Mouse (Mus musculus): ENCODE results near the gene Gjb1. TPM values are rescaled to one million over a fixed set of nuclear protein-coding genes. Genes with fewer than 3 reads are reported as not detected.

Gene Gjb1
- not detected for polyA plus RNA-seq (2012; fragmentation: generic; extraction: Trizol)

DNA sequence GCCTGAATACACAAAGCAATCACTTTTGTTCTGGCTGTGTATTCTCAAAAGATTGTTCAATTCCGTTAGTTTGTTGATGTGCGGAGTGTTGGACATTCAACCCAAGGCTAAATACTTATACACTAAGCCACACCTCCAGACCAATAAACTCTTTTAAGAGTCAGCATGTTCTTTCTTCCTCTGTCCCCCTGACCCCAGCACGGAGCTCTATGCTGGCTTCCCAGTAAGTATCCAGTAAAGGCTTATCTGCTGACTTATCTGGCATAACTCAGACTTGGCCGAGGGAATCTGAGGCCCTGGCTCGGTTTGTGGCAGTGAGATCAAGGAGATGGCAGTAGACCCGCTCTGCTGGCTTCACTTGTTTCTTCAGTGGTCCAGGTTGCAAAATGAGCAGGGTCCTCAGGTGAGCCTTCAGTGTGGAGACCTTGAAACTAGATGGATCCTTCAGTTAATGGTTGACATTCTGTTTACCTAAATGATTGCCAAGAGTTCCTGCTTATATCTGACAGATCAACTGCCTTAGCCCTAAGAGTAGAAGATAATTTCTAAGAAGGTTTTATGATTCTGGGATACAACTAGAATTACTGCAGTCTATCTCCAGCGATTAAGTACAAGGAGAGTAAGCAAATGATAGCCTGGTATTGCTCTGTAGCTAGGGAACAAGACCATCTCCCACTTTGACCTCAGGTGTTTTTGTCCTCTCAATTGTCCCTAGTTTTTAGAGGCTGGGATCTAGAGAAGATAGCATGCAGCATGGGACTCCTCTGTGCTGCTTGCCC is at the start of gene Gjb1:
Gjb1 (plus strand) TSS at position 189 of the 779 bp plus-strand sequence.
- Histone ChIP-seq H3K4me3 (no peak within 1 kb of the TSS), H3K36me3 (ENCODE audit: control insufficient read depth, insufficient read depth) (no peaks in the 10 kb centered on the region), H3K79me2 (ENCODE audit: control insufficient read depth, insufficient read depth) (no peaks in the 10 kb centered on the region), H3K4me2 (ENCODE audit: low read depth) (no peak within 1 kb of the TSS), H3ac (ENCODE audit: control insufficient read depth, insufficient read length) (no peak within 1 kb of the TSS), H3K27me3 (ENCODE audit: control insufficient read depth, insufficient read depth, insufficient read length) (no peaks in the 10 kb centered on the region)
- TF ChIP-seq SRF (IDR thresholded peaks at IDR 0.05; ENCODE audit: control insufficient read depth, insufficient read length, low read depth): no peak
- no peak for TF ChIP-seq E2F4 (IDR thresholded peaks at IDR 0.05; ENCODE audit: insufficient read depth)
- TF ChIP-seq MAX (IDR thresholded peaks at IDR 0.05; ENCODE audit: low read depth): no peak
- TF ChIP-seq POLR2AphosphoS2 (IDR thresholded peaks at IDR 0.05; ENCODE audit: insufficient read length, low read depth): no peak
- TF ChIP-seq POLR2A (IDR thresholded peaks at IDR 0.05; ENCODE audit: insufficient read length, low read depth): no peak
- TF ChIP-seq REST (IDR thresholded peaks at IDR 0.05; ENCODE audit: insufficient read depth, insufficient read length): no peak
- no peak for TF ChIP-seq TCF12 (IDR thresholded peaks at IDR 0.05; ENCODE audit: insufficient read depth, poor library complexity, severe bottlenecking)
- TF ChIP-seq MYOD1 (IDR thresholded peaks at IDR 0.05; ENCODE audit: control insufficient read depth in 1 of 3, insufficient read length in 2 of 3, low read depth in 2 of 3): no peak

DNA sequence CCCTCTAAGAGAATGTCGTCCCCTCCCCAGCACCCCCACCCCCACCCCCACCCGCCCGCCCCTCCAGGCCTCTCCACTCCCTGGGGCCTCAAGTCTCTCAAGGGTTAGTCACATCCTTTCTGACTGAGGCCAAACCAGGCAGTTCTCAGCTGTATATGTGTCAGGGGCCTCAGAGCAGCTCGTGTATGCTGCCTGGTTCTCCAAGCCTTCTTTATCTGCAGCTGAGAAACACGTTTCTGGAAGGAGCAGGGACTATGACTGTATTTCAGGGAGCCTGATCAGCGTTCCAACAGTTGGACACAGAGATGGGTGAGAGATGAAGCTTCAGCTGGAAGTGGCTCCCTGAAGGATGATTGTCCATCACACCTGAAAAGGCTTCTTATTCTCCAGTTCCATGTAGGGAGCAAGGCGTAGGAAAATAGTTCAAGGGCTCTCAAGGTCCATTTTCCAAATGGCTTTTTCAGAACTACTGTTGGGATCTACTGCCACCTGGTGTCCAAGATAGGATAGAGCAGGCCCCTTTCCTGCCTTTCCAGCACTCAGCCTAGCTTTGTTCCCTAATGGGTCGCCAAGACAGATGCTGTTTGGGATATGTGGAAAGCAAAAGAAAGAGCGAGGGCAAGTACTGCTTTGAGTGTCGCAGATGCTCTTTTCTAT is 46.7 kb upstream of the Gjb1 start:
- H3K79me2 ChIP-seq (ENCODE audit: control insufficient read depth, insufficient read depth): no peaks in the 10 kb centered on the region
- TF ChIP-seq TCF12 (IDR thresholded peaks at IDR 0.05; ENCODE audit: insufficient read depth, poor library complexity, severe bottlenecking) (no peak), MYOD1 (IDR thresholded peaks at IDR 0.05; ENCODE audit: control insufficient read depth in 1 of 3, insufficient read length in 2 of 3, low read depth in 2 of 3) (no peak), E2F4 (IDR thresholded peaks at IDR 0.05; ENCODE audit: insufficient read depth) (no peak), REST (IDR thresholded peaks at IDR 0.05; ENCODE audit: insufficient read depth, insufficient read length) (no peak), TCF3 (IDR thresholded peaks at IDR 0.05; ENCODE audit: insufficient read length, low read depth) (no peak), POLR2AphosphoS2 (IDR thresholded peaks at IDR 0.05; ENCODE audit: insufficient read length, low read depth) (no peak), USF1 (IDR thresholded peaks at IDR 0.05; ENCODE audit: low read depth) (no peak), MAX (IDR thresholded peaks at IDR 0.05; ENCODE audit: low read depth) (no peak), CEBPB (IDR thresholded peaks at IDR 0.05; ENCODE audit: insufficient read depth, poor library complexity, severe bottlenecking) (no peak), POLR2A (IDR thresholded peaks at IDR 0.05; ENCODE audit: insufficient read length, low read depth) (no peak), MYOG (IDR thresholded peaks at IDR 0.05; ENCODE audit: control insufficient read depth in 1 of 3, insufficient read depth in 1 of 3, insufficient read length in 2 of 3, low read depth in 2 of 3) (no peak), SRF (IDR thresholded peaks at IDR 0.05; ENCODE audit: control insufficient read depth, insufficient read length, low read depth) (no peak)
- H3K4me2 ChIP-seq (ENCODE audit: low read depth): peak overlapping the region; percentile 65
- H3K4me3 ChIP-seq: no peak overlapping the region
- H3ac ChIP-seq (ENCODE audit: control insufficient read depth, insufficient read length): no peak overlapping the region
- H3K36me3 ChIP-seq (ENCODE audit: control insufficient read depth, insufficient read depth): no peaks in the 10 kb centered on the region
- H3K27me3 ChIP-seq (ENCODE audit: control insufficient read depth, insufficient read depth, insufficient read length): no peaks in the 10 kb centered on the region

DNA sequence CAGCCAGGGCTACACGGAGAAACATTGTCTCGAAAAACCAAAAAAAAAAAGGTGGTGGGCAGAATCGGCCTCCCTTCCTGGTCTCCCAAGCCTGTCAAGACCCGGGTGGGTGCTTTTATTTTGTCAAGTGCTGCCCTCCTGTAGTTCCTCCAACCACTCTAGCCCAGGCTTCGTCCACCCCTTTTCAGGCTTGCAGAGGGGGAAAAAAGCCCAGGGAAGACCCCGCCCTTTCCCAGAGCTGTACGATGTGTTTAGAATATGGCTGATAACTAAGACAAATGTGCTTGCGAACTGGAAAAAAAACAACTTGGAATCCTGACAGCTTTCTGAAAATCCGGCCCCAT is 44.2 kb upstream of the Gjb1 start:
- TF ChIP-seq USF1 (IDR thresholded peaks at IDR 0.05; ENCODE audit: low read depth) (no peak), REST (IDR thresholded peaks at IDR 0.05; ENCODE audit: insufficient read depth, insufficient read length) (no peak), TCF3 (IDR thresholded peaks at IDR 0.05; ENCODE audit: insufficient read length, low read depth) (no peak), POLR2A (IDR thresholded peaks at IDR 0.05; ENCODE audit: insufficient read length, low read depth) (no peak), TCF12 (IDR thresholded peaks at IDR 0.05; ENCODE audit: insufficient read depth, poor library complexity, severe bottlenecking) (no peak), POLR2AphosphoS2 (IDR thresholded peaks at IDR 0.05; ENCODE audit: insufficient read length, low read depth) (no peak), MYOD1 (IDR thresholded peaks at IDR 0.05; ENCODE audit: control insufficient read depth in 1 of 3, insufficient read length in 2 of 3, low read depth in 2 of 3) (no peak), MAX (IDR thresholded peaks at IDR 0.05; ENCODE audit: low read depth) (no peak), CEBPB (IDR thresholded peaks at IDR 0.05; ENCODE audit: insufficient read depth, poor library complexity, severe bottlenecking) (no peak), E2F4 (IDR thresholded peaks at IDR 0.05; ENCODE audit: insufficient read depth) (no peak), MYOG (IDR thresholded peaks at IDR 0.05; ENCODE audit: control insufficient read depth in 1 of 3, insufficient read depth in 1 of 3, insufficient read length in 2 of 3, low read depth in 2 of 3) (no peak), SRF (IDR thresholded peaks at IDR 0.05; ENCODE audit: control insufficient read depth, insufficient read length, low read depth) (no peak)
- Histone ChIP-seq H3K4me3 (peak overlapping the region; percentile 26), H3ac (ENCODE audit: control insufficient read depth, insufficient read length) (no peak overlapping the region), H3K27me3 (ENCODE audit: control insufficient read depth, insufficient read depth, insufficient read length) (no peaks in the 10 kb centered on the region), H3K79me2 (ENCODE audit: control insufficient read depth, insufficient read depth) (no peaks in the 10 kb centered on the region), H3K36me3 (ENCODE audit: control insufficient read depth, insufficient read depth) (no peaks in the 10 kb centered on the region), H3K4me2 (ENCODE audit: low read depth) (peak overlapping the region; percentile 70)

DNA sequence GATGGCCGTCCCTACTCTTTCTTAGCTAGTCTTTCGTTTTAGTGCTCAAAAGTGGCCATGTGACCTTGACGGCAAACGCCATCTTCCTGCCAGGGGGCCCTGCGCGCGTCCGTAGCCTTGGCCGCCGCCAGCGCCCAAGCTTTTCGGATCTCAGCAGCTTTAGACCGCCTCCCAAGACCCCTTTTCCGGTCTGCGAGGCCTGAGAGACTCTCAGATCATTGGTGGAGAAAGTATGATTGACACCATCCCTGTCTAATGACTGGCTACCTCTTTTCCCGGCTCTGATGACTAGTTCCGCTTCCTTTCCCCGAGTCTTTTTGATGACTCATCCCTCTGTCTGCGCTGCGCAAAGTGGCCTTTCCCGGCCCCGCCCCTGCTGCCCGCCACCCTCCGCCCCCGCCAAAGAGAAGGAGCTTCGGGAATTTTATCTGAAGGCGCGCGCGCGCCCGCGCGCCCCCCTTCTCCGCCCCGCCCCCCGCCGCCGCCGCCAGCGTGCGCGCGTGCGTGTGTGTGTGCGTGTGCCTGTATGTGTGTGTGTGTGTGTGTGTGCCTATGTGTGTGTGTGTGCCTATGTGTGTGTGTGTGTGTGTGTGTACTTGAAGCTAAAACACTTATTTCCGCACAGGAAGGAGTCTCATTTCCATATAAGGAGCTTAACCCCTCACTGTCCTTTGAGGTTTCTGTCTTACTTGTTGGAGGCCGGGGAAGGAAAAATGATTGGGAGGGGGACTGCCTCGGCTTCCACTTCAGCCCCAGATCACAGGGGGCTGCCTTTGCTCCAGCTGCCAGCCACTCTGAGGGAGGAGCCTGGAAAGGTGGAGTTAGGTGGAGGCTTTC is 43.6 kb upstream of the Gjb1 start:
- no peaks in the 10 kb centered on the region for H3K79me2 ChIP-seq (ENCODE audit: control insufficient read depth, insufficient read depth)
- peak overlapping the region; percentile 70 for H3K4me2 ChIP-seq (ENCODE audit: low read depth)
- no peak overlapping the region for H3ac ChIP-seq (ENCODE audit: control insufficient read depth, insufficient read length)
- H3K27me3 ChIP-seq (ENCODE audit: control insufficient read depth, insufficient read depth, insufficient read length): no peaks in the 10 kb centered on the region
- no peaks in the 10 kb centered on the region for H3K36me3 ChIP-seq (ENCODE audit: control insufficient read depth, insufficient read depth)
- TF ChIP-seq POLR2A (IDR thresholded peaks at IDR 0.05; ENCODE audit: insufficient read length, low read depth): peak; percentile 73
- TF ChIP-seq POLR2AphosphoS2 (IDR thresholded peaks at IDR 0.05; ENCODE audit: insufficient read length, low read depth): peak; percentile 52
- TF ChIP-seq MYOG (IDR thresholded peaks at IDR 0.05; ENCODE audit: control insufficient read depth in 1 of 3, insufficient read depth in 1 of 3, insufficient read length in 2 of 3, low read depth in 2 of 3): peak in 1 of 3 experiments; percentile 5
- TF ChIP-seq TCF3 (IDR thresholded peaks at IDR 0.05; ENCODE audit: insufficient read length, low read depth): no peak
- peak in 1 of 3 experiments; percentile 11 for TF ChIP-seq MYOD1 (IDR thresholded peaks at IDR 0.05; ENCODE audit: control insufficient read depth in 1 of 3, insufficient read length in 2 of 3, low read depth in 2 of 3)
- TF ChIP-seq MAX (IDR thresholded peaks at IDR 0.05; ENCODE audit: low read depth): no peak
- TF ChIP-seq SRF (IDR thresholded peaks at IDR 0.05; ENCODE audit: control insufficient read depth, insufficient read length, low read depth): peak; percentile 75
- peak; percentile 55 for TF ChIP-seq USF1 (IDR thresholded peaks at IDR 0.05; ENCODE audit: low read depth)
- TF ChIP-seq E2F4 (IDR thresholded peaks at IDR 0.05; ENCODE audit: insufficient read depth): no peak
- peak overlapping the region; percentile 26 for H3K4me3 ChIP-seq

Measured in myocyte (in vitro differentiated cells).